Mouse (Mus musculus) embryonic fibroblast, embryonic 13.5 days (primary cell): Measurements from ENCODE around the gene Col5a1. TPM values are rescaled to one million over a fixed set of nuclear protein-coding genes. Genes with fewer than 3 reads are reported as not detected.

Source experiments
- H3K27ac ChIP-seq: 2 replicates; pipeline ENCODE4 v1.5.1; 2012; ENCODE audit warnings: low read length, control low read depth, inconsistent platforms; ENCODE audit not compliant: insufficient read depth
- H3K4me1 ChIP-seq: 2 replicates; pipeline ENCODE4 v1.6.1; 2011; ENCODE audit warnings: low read length; ENCODE audit not compliant: control insufficient read depth, insufficient read depth
- H3K4me3 ChIP-seq: 2 replicates; pipeline ENCODE4 v1.5.1; 2011; ENCODE audit warnings: mild to moderate bottlenecking, control low read depth, low read length; ENCODE audit not compliant: insufficient read depth
- CTCF ChIP-seq: IDR thresholded peaks from 2 replicates; pipeline ENCODE4 v1.5.1; 2011; ENCODE audit warnings: mild to moderate bottlenecking, control low read depth, low read length, moderate library complexity, borderline replicate concordance; ENCODE audit not compliant: insufficient read depth
- POLR2A ChIP-seq: IDR thresholded peaks from 2 replicates; pipeline ENCODE4 v1.6.1; 2011; ENCODE audit warnings: low read depth, mild to moderate bottlenecking, control low read depth, low read length, moderate library complexity
- polyA plus RNA-seq: library from polyadenylated mRNA; stranded (reverse); fragments of >200 nt; gene quantifications from 2 replicates; pipeline ENCODE4 v1.2.4, GENCODE M21; 2011; ENCODE audit warnings: low read depth; ENCODE audit not compliant: missing spikeins, insufficient read length

Gene Col5a1
- polyA plus RNA-seq, 1 experiment: 997 TPM

- peaks cover 13% of the 10 kb centered on the region for H3K4me1 ChIP-seq
- H3K27ac ChIP-seq: peak overlapping the region; percentile 90
- TF ChIP-seq POLR2A: peak; percentile 35
- no peak for TF ChIP-seq CTCF
- H3K4me3 ChIP-seq: no peak overlapping the region
Observed at GRCm38 (mm10) chr2:27864491-27865365, 21.5 kb upstream of the Col5a1 start.

- no peak for TF ChIP-seq POLR2A
- H3K27ac ChIP-seq: no peak overlapping the region
- H3K4me3 ChIP-seq: no peak overlapping the region
- H3K4me1 ChIP-seq: peaks cover 5% of the 10 kb centered on the region
Observed at GRCm38 (mm10) chr2:27870586-27870985, 15.6 kb upstream of the Col5a1 start.

GRCm38 (mm10) chr2:27871056-27871455 lies 15.2 kb upstream of the Col5a1 start:
- peaks cover 5% of the 10 kb centered on the region for H3K4me1 ChIP-seq
- no peak for TF ChIP-seq CTCF
- H3K4me3 ChIP-seq: no peak overlapping the region
- no peak overlapping the region for H3K27ac ChIP-seq

GRCm38 (mm10) chr2:27872276-27872675 lies 13.9 kb upstream of the Col5a1 start:
- Histone ChIP-seq H3K4me3 (no peak overlapping the region), H3K4me1 (peaks cover 5% of the 10 kb centered on the region), H3K27ac (no peak overlapping the region)
- TF ChIP-seq CTCF: no peak
- TF ChIP-seq POLR2A: no peak

- Histone ChIP-seq H3K4me1 (peaks cover 5% of the 10 kb centered on the region), H3K4me3 (no peak overlapping the region), H3K27ac (no peak overlapping the region)
- TF ChIP-seq POLR2A: no peak
- TF ChIP-seq CTCF: no peak
Observed at GRCm38 (mm10) chr2:27873030-27873429, 13.2 kb upstream of the Col5a1 start.

GRCm38 (mm10) chr2:27874596-27874995 lies 11.6 kb upstream of the Col5a1 start:
- Histone ChIP-seq H3K4me3 (no peak overlapping the region), H3K4me1 (peaks cover 5% of the 10 kb centered on the region), H3K27ac (peak overlapping the region; percentile 82)
- TF ChIP-seq POLR2A (peak; percentile 37; the same call in 1 of the 2 replicates), CTCF (no peak)

GRCm38 (mm10) chr2:27875231-27875630 lies 11.0 kb upstream of the Col5a1 start:
- Histone ChIP-seq H3K4me1 (peaks cover 5% of the 10 kb centered on the region), H3K4me3 (no peak overlapping the region), H3K27ac (peak overlapping the region; percentile 45; the same call in 1 of the 2 replicates)
- TF ChIP-seq CTCF (no peak), POLR2A (no peak)

- Histone ChIP-seq H3K4me1 (peaks cover 5% of the 10 kb centered on the region), H3K27ac (no peak overlapping the region), H3K4me3 (no peak overlapping the region)
- TF ChIP-seq POLR2A (no peak), CTCF (no peak)
Observed at GRCm38 (mm10) chr2:27875786-27876185, 10.4 kb upstream of the Col5a1 start.

GRCm38 (mm10) chr2:27876724-27877504 lies 9.3 kb upstream of the Col5a1 start:
- no peak overlapping the region for H3K4me3 ChIP-seq
- TF ChIP-seq POLR2A (no peak), CTCF (no peak)
- no peak overlapping the region for H3K27ac ChIP-seq
- peaks cover 5% of the 10 kb centered on the region for H3K4me1 ChIP-seq

GRCm38 (mm10) chr2:27878066-27878465 lies 8.2 kb upstream of the Col5a1 start:
- peaks cover 5% of the 10 kb centered on the region for H3K4me1 ChIP-seq
- H3K4me3 ChIP-seq: no peak overlapping the region
- TF ChIP-seq POLR2A: no peak
- TF ChIP-seq CTCF: no peak
- no peak overlapping the region for H3K27ac ChIP-seq
